Mouse (Mus musculus) MN1 (cell line): ENCODE measurements around the gene Klhl21.

Experiments used
- DNase-seq: peaks from one replicate; pipeline ENCODE4 v3.0.0-alpha.2; 2016; ENCODE audit warnings: low spot score

Klhl21 gene

DNA sequence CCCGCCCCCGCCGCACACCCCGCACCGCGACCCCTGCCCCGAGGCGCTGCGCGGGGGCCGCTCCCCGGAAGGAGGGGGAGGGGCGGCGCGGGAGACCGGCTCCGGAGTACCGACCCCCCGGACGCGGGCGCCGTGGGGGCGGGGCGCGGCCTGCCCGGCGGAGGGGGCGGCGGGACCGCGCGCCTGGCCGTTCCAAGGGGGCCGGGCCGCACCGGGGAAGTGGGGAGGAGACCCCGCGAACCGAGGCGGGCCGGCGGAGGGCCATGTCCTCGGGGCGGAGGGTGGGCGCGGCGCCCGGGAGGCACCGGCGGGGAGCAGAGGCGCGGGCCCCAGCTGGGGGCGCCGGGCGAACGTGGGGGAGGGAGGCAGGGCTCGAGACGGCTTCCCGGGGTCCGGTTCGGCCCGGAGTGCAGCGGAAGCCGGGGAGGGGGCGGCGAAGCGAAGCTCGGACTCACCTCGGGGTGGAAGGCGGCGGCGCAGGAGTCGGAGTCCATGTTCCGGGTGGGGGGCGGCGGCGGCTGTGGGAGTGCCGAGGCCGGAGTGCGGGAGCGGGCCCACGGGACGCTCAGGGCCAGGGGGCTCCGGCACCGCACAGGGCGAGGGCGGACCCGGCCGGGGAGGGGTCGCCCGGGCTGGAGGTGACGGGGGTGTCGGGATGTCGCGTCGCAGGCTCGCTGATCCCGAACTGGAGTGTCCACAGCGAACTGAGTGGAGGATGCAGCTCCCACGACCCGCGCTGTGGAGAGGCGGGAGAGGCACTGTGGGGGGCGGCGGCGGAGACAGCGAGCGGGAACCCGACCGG is 13.0 kb upstream of the Klhl21 start:
- no peak for DNase-seq

DNA sequence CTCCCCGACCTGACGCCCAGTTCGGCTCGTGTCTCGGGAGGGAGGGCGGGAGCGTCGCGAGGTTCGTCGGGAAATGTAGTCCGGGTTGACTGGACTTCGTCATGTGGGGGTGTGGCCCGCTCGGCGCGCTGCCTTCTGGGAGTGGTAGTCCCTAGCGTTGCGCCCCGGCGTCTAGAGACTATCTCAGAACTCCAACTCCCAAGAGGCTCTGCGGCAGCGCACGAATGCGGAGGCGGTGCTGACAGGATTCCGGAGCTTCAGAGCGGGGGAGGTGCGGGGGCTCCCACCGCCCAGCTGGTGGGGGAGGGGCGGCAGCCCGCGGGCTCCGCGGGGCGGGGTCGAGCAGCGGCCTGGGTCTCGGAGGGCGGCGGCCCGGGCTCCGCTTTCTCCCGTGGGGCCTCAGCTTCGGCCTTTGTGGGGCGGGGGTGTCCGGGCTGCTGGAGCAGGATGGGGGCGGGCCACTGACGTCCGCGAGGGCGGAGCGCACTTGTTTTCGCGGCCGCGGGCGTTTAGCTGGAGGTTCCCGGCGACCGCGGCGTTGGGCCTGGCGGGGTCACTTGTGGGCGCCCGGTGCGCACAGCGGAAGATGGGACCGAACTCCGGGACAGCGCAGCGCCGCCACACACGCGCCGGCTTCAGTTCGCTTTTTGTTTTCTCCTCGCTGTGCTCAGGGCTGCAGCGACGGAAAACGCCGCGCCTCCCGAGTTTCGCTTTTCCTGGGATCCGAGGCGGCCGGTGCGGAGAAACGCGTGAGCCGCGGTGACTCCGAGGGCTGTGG is 12.2 kb upstream of the Klhl21 start, which contains the start of gene Phf13:
TSS of gene Phf13 (minus strand) at position 86 of the 778 bp plus-strand sequence.
- DNase-seq, result peak; percentile 100

DNA sequence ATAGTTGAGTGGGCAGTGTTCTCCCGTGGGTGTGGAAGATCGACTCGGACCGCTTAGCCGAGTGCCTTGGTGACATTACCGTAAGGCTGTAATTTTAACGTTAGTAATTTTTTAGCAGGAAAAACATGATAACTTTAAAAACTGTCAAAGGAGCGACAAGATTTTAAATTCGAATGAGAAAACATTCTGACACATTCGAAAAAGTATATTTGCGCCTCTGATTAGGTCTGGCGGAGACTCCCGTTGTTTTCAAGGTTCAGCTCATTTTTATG is 11.7 kb upstream of the Klhl21 start:
- no peak for DNase-seq

DNA sequence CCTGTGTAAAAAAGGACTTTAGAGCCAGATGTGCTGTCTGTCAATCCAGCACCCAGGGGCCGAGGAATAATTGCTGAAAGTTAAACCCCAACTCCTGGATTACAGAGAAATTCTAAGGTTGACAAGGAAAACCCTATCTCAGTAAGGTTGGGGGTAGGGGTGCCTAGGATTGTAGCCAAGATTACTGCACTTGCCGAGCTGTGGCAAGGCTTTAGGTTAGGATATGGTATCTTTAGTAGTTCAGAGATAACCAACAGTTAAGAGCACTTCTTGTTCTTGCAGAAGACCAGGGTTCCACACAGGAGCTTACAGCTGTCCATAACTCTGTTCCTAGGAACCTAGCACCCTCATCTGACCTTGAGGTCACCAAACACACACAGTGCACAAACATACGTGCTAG is 10.9 kb upstream of the Klhl21 start:
- no peak for DNase-seq

DNA sequence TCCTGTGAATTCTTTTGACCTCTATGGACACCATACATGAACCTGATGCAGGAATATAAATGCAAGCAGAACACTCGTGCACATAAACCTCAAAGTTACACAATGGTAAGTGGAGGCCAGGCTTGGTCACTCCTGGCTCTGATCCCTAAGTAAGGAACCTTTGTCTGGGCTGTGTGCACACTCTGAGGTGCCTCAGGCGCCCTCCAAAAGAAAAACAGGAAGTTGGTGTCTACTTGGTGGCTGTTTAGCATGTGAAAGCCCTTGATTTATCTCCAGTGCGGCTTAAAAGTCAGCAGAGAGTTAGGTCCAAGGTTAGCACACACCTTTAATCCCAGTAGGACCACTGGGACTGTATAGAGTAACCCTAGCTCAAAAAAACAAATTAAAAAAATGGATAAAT is 9.1 kb upstream of the Klhl21 start:
- DNase-seq, result no peak

DNA sequence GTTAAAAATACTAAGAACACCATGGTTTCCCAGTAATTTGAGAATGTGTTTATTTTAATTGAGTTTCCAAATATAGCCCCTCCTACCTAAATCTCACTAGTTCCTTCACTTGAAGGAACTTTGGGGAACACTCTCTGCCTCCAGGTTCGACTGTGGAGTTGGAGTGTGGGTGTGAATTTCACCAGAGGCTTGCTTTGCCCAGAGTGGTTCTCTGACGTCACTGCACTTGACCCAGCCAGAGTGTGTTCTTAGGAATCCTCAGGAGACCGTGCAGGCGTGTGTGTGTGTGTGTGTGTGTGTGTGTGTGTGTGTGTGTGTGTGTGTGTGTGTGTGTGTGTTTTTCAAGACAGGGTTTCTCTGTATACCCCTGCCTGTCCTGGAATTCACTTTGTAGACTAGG is 7.7 kb upstream of the Klhl21 start:
- DNase-seq, result peak; percentile 47

DNA sequence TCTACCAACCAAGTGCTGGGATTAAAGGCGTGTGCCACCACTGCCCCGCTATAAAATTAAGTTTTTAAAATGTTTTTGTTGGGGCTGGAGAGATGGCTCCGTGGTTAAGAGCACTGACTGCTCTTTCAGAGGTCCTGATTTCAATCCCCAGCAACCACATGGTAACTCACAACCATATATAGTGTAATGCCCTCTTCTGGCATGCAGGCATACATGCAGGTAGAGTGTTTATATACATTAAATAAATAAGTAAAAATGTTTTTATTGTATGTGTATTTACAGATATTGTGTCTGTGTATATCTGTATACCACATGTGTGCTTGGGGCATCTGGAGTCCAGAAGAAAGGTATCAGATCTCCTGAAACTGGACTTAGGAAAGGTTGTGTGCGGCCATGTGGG is 7.3 kb upstream of the Klhl21 start:
- no peak for DNase-seq

DNA sequence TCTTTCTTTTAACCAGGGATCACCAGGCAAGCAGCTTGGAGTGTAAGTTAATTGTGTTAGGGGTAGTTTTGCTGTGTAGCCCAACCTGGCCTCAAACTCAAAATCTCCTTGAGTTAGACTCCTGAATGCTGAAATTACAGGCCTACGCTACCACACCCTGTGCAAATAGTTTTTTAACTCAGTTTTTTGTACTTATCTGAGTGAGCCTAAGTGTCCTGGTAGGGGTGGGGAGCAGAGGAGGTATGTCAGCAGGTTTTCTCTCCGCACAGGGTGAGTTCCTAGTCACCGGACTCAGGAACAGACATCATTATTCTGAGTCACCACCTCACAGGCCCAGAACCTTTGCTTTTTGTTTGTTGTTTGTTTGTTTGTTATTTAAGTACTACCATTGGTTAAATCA is 6.5 kb upstream of the Klhl21 start:
- DNase-seq, result no peak

DNA sequence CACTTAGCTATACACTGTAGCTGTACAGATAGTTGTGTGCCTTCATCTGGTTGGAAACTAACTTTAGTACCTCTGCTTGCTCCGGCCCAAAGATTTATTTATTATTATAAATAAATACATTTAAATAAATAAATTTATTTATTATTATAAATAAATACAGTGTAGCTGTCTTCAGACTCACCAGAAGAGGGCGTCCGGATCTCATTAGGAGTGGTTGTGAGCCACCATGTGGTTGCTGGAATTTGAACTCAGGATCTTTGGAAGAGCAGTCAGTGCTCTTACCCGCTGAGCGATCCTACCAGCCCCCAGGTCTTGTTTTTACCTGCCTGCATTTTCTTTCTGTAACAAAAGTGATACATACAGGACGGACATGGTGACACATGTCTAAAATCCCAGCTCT is 2.5 kb upstream of the Klhl21 start:
- DNase-seq, result no peak

DNA sequence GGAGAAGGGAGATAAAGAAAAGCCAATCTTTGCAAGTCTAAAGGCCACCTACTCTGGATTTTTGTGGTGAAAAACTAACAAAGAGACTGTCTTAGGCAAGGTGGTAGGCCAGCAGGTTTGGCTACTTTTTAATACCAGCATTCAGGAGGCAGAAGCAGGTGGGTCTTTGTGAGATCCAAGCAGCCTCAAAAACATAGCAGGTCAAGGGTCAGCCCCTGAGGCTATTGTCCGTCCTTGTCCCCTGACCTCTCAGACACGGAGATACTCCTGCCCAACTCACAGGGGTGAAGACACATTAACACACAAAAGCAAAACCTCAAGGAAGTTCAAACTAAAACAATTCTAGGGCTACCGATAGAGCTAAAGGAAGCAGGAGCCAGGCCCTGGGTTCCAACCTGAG is 1.8 kb upstream of the Klhl21 start:
- DNase-seq, result no peak

DNA sequence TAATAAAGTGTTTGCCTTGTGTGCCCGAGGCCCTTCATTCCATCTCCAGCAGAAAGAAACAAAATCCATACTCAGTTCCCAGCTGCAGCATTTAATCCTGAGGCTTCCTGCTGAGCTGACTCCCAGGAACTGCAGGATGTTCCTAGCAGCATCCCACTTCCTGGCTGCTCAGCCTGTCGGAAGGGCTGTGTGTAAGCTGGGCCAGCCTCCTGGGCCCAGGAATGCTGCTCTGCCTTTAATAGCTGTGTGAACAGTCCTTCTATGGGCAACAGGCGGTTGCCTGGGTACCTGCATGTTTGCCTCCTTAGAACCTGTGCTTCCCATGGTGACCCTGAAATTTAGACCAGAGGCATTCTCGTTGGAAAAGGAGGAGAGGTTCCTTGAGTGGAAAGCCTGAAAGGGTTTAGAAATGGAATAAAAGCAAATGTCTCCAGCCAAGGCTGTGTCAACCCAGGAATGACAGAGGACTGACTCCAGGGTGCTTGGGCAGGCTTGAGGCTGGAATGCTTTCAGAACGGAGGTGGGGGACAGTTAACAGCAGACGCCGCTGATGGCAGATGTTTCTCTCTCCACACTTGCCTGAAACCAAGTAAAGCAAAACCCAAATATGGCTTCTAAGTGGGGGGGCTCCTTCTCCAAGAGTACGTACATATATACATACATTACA is 989 bp upstream of the Klhl21 start:
- peak; percentile 62 for DNase-seq

DNA sequence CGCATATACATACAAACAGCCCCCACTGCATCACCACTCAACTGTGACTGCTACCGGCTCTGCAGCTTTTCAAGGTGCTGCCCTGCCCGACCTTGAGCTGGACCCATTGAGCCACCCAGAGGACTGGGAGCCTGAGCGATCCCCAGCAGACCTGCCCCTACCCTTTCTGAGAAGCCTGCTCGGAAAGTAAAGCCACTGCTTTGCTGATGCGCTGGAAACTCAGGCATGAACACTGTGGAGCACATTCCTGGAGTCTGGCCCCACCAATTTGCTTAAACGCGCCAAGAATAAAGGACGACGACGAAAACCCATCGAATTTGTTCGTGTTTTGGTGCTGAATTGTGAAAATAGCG is 479 bp upstream of the Klhl21 start:
- DNase-seq, result no peak

DNA sequence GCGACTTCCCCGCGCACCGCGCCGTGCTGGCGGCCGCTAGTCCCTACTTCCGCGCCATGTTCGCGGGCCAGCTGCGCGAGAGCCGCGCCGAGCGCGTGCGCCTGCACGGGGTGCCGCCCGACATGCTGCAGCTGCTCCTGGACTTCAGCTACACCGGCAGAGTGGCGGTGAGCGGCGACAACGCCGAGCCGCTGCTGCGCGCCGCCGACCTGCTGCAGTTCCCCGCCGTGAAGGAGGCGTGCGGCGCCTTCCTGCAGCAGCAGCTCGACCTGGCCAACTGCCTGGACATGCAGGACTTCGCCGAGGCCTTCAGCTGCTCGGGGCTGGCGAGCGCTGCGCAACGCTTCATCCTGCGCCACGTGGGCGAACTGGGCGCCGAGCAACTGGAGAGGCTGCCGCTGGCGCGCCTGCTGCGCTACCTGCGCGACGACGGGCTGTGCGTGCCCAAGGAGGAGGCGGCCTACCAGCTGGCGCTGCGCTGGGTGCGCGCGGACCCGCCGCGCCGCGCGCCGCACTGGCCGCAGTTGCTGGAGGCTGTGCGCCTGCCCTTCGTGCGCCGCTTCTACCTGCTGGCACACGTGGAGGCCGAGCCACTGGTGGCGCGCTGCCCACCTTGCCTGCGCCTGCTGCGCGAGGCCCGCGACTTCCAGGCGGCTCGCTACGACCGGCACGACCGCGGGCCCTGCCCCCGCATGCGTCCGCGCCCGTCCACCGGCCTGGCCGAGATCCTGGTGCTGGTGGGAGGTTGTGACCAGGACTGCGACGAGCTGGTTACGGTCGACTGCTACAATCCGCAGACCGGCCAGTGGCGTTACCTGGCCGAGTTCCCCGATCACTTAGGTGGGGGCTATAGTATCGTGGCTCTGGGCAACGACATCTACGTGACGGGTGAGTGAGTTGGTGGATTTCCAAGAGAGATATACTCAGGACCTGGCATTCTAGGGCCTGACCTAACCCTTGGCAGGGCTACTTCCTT is 761 bp downstream of the Klhl21 start:
- peak; percentile 66 for DNase-seq

DNA sequence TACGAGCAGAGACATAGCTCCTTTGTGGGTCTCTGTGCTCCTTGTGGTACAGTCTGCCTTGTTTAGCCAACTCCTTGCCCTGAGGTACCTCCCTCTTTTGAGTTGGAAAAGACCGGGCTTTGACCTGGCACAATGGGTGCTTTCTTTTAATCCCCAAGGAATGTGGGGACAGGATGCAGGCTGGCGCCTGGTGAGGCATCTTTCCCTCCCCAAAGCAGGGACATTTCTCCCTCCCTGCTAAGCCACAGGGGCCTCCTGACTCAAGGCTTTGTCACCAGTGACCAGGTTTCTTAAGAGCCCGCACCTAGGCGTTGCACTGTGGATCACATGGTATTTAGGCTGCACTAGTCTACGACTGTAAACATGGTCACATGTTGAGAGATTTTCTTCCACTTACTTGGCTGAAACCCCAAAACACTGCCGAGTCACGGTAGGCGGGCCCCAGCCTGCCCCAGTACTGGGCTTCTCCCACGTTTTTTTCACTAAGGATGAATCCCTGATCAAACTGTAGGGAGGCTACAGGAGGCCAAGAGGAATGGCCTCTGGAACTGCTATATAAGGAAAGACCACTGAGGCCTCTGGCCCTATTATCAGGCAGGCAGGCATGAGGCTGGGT is 1.6 kb downstream of the Klhl21 start:
- DNase-seq, result peak; percentile 50

DNA sequence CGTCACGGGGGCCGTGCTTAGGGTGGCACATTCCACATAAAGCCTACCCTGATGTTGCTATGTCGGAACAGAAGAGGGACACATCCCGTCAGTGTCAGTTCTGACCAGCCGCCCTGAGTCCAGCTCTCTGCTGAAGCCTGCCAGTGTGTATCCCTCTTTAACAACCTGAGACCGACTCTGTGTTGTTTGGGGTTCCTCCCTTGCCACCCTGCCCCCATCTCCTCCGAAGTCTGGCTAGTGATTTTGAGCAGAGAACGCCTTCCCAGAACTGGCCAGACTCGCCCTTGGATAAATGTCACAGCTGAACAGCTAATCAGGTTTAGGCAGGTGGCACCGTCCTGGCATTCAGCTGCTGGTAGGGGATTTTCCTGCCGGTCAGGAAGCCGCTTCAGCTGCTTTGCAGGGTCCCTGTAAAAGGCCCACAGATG is 2.1 kb downstream of the Klhl21 start:
- no peak for DNase-seq

DNA sequence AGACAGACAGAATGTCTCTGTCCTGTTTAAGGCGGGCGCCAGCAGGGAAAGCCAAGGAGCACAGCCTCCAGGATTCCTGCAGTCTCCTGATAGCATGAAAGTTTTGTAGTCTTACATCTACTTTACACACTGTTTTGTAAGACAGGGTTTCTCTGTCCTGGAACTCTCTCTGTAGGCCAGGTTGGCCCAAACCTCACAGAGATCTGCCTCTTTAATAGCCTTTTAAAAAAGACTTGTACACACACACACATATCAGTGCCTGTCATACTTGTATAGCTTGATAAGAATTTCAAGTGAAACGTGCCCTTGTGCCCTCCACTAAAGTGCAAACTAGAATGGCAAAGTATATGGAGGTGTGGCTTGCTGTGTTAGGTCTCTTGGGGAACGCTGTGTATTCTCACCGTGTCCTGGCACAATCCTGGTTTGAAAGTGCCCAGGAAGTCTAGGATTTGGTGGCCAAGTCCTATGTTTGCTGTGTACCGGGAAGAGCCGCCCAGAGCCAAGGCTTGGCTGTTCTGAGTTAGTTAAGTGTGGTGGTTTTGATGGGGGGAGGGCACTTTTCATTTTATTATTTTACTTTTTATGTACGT is 2.7 kb downstream of the Klhl21 start:
- no peak for DNase-seq

DNA sequence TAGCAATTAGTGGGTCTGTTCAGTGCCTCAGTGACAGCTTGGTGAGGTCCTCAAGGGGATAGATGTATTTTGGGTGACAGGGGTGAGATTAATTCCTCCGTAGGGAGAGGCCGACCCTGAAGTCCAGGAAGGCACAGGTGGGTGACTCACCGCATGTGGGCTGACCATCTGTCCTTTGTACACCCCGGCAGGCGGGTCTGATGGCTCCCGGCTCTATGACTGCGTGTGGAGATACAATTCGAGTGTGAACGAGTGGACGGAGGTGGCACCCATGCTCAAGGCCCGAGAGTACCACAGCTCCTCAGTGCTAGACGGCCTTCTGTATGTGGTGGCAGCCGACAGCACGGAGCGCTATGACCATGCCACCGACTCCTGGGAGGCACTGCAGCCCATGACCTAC is 3.5 kb downstream of the Klhl21 start:
- DNase-seq, result no peak

DNA sequence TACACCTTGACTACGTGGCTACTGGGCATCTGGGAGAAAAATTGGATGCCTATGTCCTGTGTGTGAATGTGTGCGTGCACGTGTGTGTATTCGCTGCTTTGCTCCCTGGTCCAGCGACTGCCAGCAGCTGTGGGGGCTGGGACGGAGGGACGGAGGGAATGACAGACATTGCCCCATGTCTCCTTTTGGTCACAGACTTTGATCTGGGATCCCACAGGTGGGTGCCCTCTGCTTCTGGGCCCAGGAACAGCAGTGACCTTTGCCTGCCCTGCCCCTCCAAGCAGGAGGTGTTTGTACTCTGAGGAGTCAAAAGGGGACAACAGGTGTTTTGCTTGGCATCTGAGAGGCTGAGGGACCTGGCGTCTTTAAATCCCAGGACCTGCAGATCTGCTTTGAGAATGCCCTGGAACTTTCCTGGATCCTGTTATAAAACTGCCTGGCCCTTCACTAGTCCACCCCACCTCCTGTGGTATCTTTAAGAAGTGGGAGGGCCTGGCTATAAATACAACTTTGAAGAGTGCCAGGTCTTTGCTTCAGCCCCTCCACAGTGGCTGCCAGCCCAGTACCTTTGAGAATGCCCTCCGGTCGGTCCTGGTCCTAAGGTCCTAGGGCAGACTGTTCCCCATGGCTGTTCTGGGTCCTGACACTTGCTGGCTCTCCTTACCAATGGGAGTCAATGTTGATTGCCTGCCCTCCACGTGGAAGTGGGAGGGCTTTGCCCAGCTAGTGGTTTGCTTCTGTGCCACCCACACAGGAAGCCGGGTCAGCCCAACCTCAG is 4.6 kb downstream of the Klhl21 start:
- no peak for DNase-seq

DNA sequence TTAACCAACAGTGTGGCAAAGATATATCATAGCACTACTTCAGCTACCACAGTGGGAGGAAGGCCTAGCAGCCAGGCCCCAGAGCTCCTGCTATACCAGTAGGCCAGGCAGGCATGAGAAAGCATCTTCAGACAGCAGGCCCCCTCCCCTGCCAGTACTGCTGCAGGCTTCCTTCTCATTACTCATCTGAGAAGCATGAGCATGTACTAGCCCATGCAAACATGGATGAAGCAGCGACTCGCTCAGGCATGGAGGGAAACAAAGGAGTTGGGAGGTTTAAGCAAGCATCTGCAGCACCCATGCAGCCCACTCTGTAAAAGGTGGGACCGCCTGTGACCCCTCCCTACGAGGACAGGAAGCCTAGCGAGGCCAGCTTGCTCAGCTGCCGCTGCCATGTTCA is 10.5 kb downstream of the Klhl21 start:
- DNase-seq, result no peak

DNA sequence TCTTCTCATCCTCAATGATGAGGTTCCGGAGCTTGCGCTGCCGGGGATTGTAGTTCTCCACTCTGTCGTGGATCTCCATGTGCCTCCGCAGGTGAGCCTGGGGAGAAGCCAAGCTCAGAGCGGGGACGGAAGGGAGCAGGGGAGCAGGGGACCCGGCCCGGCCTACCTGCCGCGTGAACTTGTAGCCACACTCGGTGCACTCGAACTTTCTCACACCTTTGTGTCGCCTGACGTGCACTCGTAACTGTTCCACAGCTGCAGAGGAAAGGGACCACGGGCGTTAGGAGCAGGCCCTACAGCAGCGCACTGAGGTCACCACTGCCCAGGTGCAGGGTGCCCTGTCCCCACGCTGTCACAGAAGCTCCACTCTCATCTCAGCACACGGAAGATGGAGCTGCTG is 11.4 kb downstream of the Klhl21 start:
- no peak for DNase-seq
